Mouse (Mus musculus): ENCODE results near the gene Npy. TPM values are rescaled to one million over a fixed set of nuclear protein-coding genes. Genes with fewer than 3 reads are reported as not detected.

The Npy gene
- polyA plus RNA-seq, 1 experiment from 2014 or later = 21.3 TPM

DNA sequence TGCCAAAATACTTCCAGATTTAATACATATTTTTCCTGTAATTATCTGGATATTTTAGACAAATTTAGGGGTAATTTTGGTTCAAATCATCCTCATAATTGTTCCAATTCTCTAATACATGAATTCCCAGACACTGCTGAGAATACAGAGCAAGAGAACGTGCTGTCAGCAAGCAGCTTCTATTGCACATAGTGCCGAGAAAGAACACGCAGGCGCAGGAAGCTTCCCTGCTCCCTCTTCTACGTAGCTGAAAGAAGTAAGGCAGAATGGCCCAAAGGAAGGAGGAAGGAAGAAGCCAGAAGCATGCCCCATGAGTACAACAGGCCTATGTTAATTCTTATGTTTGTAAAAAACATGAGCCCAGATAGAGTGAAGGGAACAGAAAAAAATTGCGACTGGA lies 4.9 kb upstream of the Npy start:
- peaks cover 60% of the 10 kb centered on the region for H3K27me3 ChIP-seq
- no peak for ATAC-seq (ENCODE audit: insufficient number of reproducible peaks, insufficient read depth, low FRiP score, low TSS enrichment, low read depth)

GRCm38 (mm10) chr6:49822871-49823230 lies 341 bp downstream of the Npy start:
- ATAC-seq (ENCODE audit: insufficient number of reproducible peaks, insufficient read depth, low FRiP score, low TSS enrichment, low read depth) = no peak
- H3K36me3 ChIP-seq = no peaks in the 10 kb centered on the region
- H3K9me3 ChIP-seq = no peaks in the 10 kb centered on the region
- H3K4me1 ChIP-seq = peaks cover 12% of the 10 kb centered on the region
- H3K27ac ChIP-seq = no peak overlapping the region
- peak overlapping the region; percentile 84 for H3K4me2 ChIP-seq
- peaks cover 90% of the 10 kb centered on the region for H3K27me3 ChIP-seq
- 0 out of 2 replicates have a peak overlapping the region, but pooled peaks have one; percentile 51 for H3K9ac ChIP-seq
- 1% methylated on average over 10 of the region's 10 CpGs for WGBS
- peak overlapping the region; percentile 47 for H3K4me3 ChIP-seq

More for the DNA sequence above, 4.9 kb upstream of the Npy start:
- no peak overlapping the region for H3K4me3 ChIP-seq
- 56% methylated on average over 6 of the region's 6 CpGs for WGBS
- no peaks in the 10 kb centered on the region for H3K9me3 ChIP-seq
- no peak overlapping the region for H3K9ac ChIP-seq
- no peak overlapping the region for H3K4me2 ChIP-seq
- no peaks in the 10 kb centered on the region for H3K36me3 ChIP-seq
- peaks cover 9% of the 10 kb centered on the region for H3K4me1 ChIP-seq
- no peak overlapping the region for H3K27ac ChIP-seq

DNA sequence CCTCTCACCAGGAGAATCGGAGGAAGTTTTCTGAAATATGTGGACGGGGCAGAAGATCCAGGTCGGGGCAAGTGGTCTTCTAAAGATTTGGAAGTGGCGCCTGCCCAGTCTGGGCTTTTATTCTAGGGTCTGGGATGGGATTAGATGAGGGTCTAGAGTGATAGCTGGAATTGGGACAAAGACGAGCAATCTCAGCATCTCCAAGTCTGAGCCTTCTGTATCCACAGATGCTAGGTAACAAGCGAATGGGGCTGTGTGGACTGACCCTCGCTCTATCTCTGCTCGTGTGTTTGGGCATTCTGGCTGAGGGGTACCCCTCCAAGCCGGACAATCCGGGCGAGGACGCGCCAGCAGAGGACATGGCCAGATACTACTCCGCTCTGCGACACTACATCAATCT lies 861 bp downstream of the Npy start:
- H3K4me3 ChIP-seq = no peak overlapping the region
- H3K9me3 ChIP-seq = no peaks in the 10 kb centered on the region
- peaks cover 12% of the 10 kb centered on the region for H3K4me1 ChIP-seq
- no peak overlapping the region for H3K4me2 ChIP-seq
- H3K27ac ChIP-seq = no peak overlapping the region
- WGBS = 7% methylated on average over 15 of the region's 15 CpGs
- H3K36me3 ChIP-seq = no peaks in the 10 kb centered on the region
- H3K27me3 ChIP-seq = peaks cover 93% of the 10 kb centered on the region
- ATAC-seq (ENCODE audit: insufficient number of reproducible peaks, insufficient read depth, low FRiP score, low TSS enrichment, low read depth) = no peak
- H3K9ac ChIP-seq = no peak overlapping the region

- Histone ChIP-seq H3K9me3 (no peaks in the 10 kb centered on the region), H3K4me1 (peaks cover 12% of the 10 kb centered on the region), H3K9ac (no peak overlapping the region), H3K27ac (no peak overlapping the region), H3K36me3 (no peaks in the 10 kb centered on the region), H3K4me3 (no peak overlapping the region), H3K27me3 (peaks cover 93% of the 10 kb centered on the region), H3K4me2 (no peak overlapping the region)
- no peak for ATAC-seq (ENCODE audit: insufficient number of reproducible peaks, insufficient read depth, low FRiP score, low TSS enrichment, low read depth)
- 20% methylated on average over 2 of the region's 2 CpGs for WGBS
These were observed 1.3 kb downstream of the Npy start for GRCm38 (mm10) chr6:49823821-49824220.

GRCm38 (mm10) chr6:49831579-49831978 lies 9.1 kb downstream of the Npy start:
- no peaks in the 10 kb centered on the region for H3K4me1 ChIP-seq
- 82% methylated on average over 2 of the region's 2 CpGs for WGBS
- no peak overlapping the region for H3K27ac ChIP-seq
- no peak overlapping the region for H3K9ac ChIP-seq
- peaks cover 28% of the 10 kb centered on the region for H3K27me3 ChIP-seq
- H3K4me3 ChIP-seq = no peak overlapping the region
- ATAC-seq (ENCODE audit: insufficient number of reproducible peaks, insufficient read depth, low FRiP score, low TSS enrichment, low read depth) = no peak
- no peaks in the 10 kb centered on the region for H3K9me3 ChIP-seq
- H3K36me3 ChIP-seq = no peaks in the 10 kb centered on the region
- H3K4me2 ChIP-seq = no peak overlapping the region

- Histone ChIP-seq H3K4me2 (no peak overlapping the region), H3K4me1 (no peaks in the 10 kb centered on the region), H3K36me3 (no peaks in the 10 kb centered on the region), H3K27me3 (no peaks in the 10 kb centered on the region), H3K27ac (no peak overlapping the region), H3K4me3 (no peak overlapping the region), H3K9me3 (no peaks in the 10 kb centered on the region), H3K9ac (no peak overlapping the region)
- 58% methylated on average over 2 of the region's 2 CpGs for WGBS
- ATAC-seq (ENCODE audit: insufficient number of reproducible peaks, insufficient read depth, low FRiP score, low TSS enrichment, low read depth) = no peak
These were observed 34.3 kb downstream of the Npy start for GRCm38 (mm10) chr6:49856830-49857229.

- no peak overlapping the region for H3K27ac ChIP-seq
- 59% methylated on average over 6 of the region's 6 CpGs for WGBS
- no peak overlapping the region for H3K4me2 ChIP-seq
- H3K9ac ChIP-seq = no peak overlapping the region
- no peak for ATAC-seq (ENCODE audit: insufficient number of reproducible peaks, insufficient read depth, low FRiP score, low TSS enrichment, low read depth)
- no peaks in the 10 kb centered on the region for H3K27me3 ChIP-seq
- no peaks in the 10 kb centered on the region for H3K36me3 ChIP-seq
- H3K4me1 ChIP-seq = no peaks in the 10 kb centered on the region
- H3K9me3 ChIP-seq = no peaks in the 10 kb centered on the region
- H3K4me3 ChIP-seq = no peak overlapping the region
These were observed 45.1 kb downstream of the Npy start for GRCm38 (mm10) chr6:49867571-49867970.

- 89% methylated on average over 6 of the region's 6 CpGs for WGBS
- Histone ChIP-seq H3K4me3 (no peak overlapping the region), H3K9me3 (no peaks in the 10 kb centered on the region), H3K36me3 (no peaks in the 10 kb centered on the region), H3K4me2 (no peak overlapping the region), H3K27ac (no peak overlapping the region), H3K4me1 (peaks cover 5% of the 10 kb centered on the region; the same call in 1 of the 2 replicates), H3K27me3 (no peaks in the 10 kb centered on the region), H3K9ac (no peak overlapping the region)
- ATAC-seq (ENCODE audit: insufficient number of reproducible peaks, insufficient read depth, low FRiP score, low TSS enrichment, low read depth) = no peak
These were observed 48.6 kb downstream of the Npy start for GRCm38 (mm10) chr6:49871071-49871470.

DNA sequence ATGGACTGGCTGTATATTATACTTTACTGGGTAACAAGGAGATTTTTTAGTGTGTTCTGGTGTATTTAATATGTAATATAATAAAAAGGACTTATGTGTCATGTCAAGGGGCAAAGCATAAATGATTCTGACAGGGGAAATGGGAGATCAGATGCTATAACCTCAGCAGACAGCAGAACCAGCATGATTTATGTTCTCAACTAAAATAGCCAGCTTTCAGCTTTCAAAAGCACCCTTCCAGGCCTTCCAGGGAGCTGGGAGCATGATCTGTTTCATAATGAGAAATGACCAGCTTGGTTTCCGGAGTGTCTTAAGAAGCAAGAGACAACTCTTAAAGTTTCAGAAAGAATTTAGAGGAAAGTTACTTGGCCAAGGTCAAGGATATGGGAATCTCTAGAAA lies 51.0 kb downstream of the Npy start:
- 71% methylated on average over 1 of the region's 1 CpGs for WGBS
- ATAC-seq (ENCODE audit: insufficient number of reproducible peaks, insufficient read depth, low FRiP score, low TSS enrichment, low read depth) = no peak
- H3K9me3 ChIP-seq = no peaks in the 10 kb centered on the region

GRCm38 (mm10) chr6:49875160-49875559 lies 52.6 kb downstream of the Npy start:
- Histone ChIP-seq H3K4me3 (no peak overlapping the region), H3K27me3 (no peaks in the 10 kb centered on the region), H3K9me3 (no peaks in the 10 kb centered on the region), H3K4me1 (peaks cover 5% of the 10 kb centered on the region; the same call in 1 of the 2 replicates), H3K27ac (no peak overlapping the region), H3K4me2 (no peak overlapping the region), H3K9ac (no peak overlapping the region), H3K36me3 (no peaks in the 10 kb centered on the region)
- ATAC-seq (ENCODE audit: insufficient number of reproducible peaks, insufficient read depth, low FRiP score, low TSS enrichment, low read depth) = no peak
- WGBS = 78% methylated on average over 2 of the region's 2 CpGs

More for the DNA sequence above, 51.0 kb downstream of the Npy start:
- Histone ChIP-seq H3K27ac (no peak overlapping the region), H3K4me3 (no peak overlapping the region), H3K4me2 (no peak overlapping the region), H3K9ac (no peak overlapping the region), H3K27me3 (no peaks in the 10 kb centered on the region), H3K4me1 (peaks cover 5% of the 10 kb centered on the region; the same call in 1 of the 2 replicates), H3K36me3 (no peaks in the 10 kb centered on the region)

DNA sequence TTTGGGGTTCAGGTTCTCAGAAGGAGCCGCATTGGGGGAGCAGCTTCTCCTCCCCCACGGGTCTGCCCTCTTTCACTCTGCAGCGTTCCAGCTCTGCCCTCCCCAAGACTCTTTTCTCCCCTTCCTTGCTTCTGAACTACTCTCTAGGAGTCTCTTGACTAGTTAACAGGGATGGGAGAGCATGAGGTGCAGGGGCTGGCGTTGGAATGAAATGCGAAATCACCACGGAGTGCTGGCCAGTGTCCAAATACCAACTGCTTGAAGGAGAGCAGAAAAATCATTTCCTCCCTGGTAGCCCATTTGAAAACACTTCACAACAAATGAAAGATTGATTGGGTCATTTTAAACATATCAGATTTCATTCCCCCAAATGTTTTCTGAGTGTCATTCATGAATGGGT lies 53.3 kb downstream of the Npy start:
- no peaks in the 10 kb centered on the region for H3K9me3 ChIP-seq
- 61% methylated on average over 6 of the region's 6 CpGs for WGBS
- H3K27ac ChIP-seq = no peak overlapping the region
- no peak overlapping the region for H3K9ac ChIP-seq
- H3K36me3 ChIP-seq = no peaks in the 10 kb centered on the region
- H3K4me2 ChIP-seq = no peak overlapping the region
- no peak overlapping the region for H3K4me3 ChIP-seq
- no peaks in the 10 kb centered on the region for H3K27me3 ChIP-seq
- ATAC-seq (ENCODE audit: insufficient number of reproducible peaks, insufficient read depth, low FRiP score, low TSS enrichment, low read depth) = no peak
- H3K4me1 ChIP-seq = peaks cover 5% of the 10 kb centered on the region; the same call in 1 of the 2 replicates
